Mouse (Mus musculus): ENCODE measurements around the gene Arpc5l. TPM values are rescaled to one million over a fixed set of nuclear protein-coding genes. Genes with fewer than 3 reads are reported as not detected.
A peak's percentile ranks its signal among the peaks of the same experiment; 100 is the strongest.
"Not testable (repeated sequence)": the region's sequence is repeated elsewhere in the genome, so short reads cannot be mapped to it uniquely, and the experiment has no call there.

Arpc5l gene
- total RNA-seq, 2 experiments from 2014 or later: 85.7 to 95.2 TPM

DNA sequence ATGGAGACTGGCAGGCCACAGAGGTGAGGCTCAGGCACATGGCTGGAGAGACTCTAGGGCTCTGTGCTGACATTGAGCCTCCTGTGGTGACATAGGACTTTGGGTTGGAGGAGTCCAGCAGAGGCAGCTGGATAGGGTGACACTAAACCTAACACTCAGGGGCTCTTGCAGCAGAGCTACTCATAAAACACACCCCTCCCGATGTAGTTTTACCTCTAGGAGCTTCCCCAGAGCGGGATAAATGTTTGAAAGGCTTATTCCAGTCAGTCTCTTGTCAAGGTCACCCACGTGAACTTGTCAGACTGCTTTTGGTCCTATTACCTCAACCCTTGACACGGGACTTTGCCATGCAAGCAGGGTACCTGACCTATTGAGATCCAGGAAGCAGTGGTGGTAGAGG, 5.8 kb upstream of the Arpc5l start:
- DNase-seq (ENCODE audit: low spot score in 2 of 2): no peak

- no peak for DNase-seq (ENCODE audit: low spot score in 2 of 2)
Observed at GRCm38 (mm10) chr2:38999910-39000586, 5.1 kb upstream of the Arpc5l start.

DNA sequence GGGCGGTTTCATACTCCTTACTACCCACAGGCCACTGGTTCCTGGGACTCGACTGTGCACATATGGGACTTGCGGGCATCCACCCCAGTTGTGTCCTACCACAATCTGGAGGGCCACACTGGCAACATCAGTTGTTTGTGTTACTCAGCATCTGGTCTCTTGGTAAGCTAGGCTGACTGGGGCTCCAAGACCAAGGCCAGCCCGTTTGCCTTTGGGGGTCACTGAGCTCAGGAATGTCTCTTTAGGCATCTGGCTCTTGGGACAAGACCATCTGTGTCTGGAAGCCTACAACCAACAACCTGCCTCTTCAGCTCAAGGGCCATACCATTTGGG, 4.6 kb upstream of the Arpc5l start:
- no peak for DNase-seq (ENCODE audit: low spot score in 2 of 2)

- no peak for DNase-seq (ENCODE audit: low spot score in 2 of 2)
Observed at GRCm38 (mm10) chr2:39001866-39002265, 3.3 kb upstream of the Arpc5l start.

- no peak for DNase-seq (ENCODE audit: low spot score in 2 of 2)
Observed at GRCm38 (mm10) chr2:39003106-39003505, 2.0 kb upstream of the Arpc5l start.

DNA sequence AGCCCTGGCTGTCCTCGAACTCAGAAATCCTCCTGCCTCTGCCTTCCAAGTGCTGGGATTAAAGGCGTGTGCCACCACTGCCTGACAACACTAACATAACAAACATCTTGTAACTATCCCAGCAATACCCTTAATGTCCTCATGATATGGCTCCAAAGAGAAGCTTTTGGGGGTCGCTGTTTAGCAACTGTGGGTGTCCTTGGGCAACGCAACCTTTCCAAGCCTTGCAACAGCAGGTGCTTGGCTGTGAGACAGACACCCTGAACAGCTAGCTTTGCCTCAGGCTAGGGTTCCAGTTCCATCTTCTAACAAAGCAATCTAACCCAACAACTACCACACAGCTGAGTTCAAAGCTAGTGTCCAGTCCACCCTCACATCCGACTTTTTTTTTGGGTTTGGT, 1.6 kb upstream of the Arpc5l start:
- no peak for DNase-seq (ENCODE audit: low spot score in 2 of 2)

- no peak for DNase-seq (ENCODE audit: low spot score in 2 of 2)
Observed at GRCm38 (mm10) chr2:39004372-39004771, 776 bp upstream of the Arpc5l start.

DNA sequence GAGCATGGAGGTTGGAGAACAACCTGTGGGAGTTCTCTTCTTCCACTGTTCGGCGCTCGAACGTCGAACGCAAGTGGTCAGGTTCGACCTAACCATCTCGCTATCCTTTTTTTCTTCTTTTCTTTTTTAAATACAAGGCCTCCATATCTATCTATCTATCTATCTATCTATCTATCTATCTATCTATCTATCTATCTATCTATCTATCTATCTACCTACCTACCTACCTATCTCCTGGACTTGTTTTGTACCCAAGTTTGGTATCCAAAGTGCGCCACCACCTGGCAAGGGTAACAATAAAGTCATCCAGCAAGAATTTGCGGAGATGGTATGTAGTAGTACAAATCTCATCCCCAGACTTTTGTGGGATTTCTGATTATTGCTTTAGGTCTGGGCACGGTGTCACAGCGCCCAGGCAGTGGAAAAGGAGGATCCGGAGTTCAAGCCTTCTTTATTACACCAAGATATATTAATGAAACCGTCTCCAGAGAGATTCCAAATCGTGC, 479 bp downstream of the Arpc5l start, which contains the start of gene Rpl35:
Gene Rpl35, minus strand, starts transcription at position 51 of the 506 bp plus-strand sequence.
- DNase-seq (ENCODE audit: low spot score in 2 of 2): no peak

GRCm38 (mm10) chr2:39006149-39006730, 1.1 kb downstream of the Arpc5l start:
- no peak for DNase-seq (ENCODE audit: low spot score in 2 of 2)

- DNase-seq (ENCODE audit: low spot score in 2 of 2): peak; percentile 92 to 94
Observed at GRCm38 (mm10) chr2:39007865-39008264, 2.7 kb downstream of the Arpc5l start.

DNA sequence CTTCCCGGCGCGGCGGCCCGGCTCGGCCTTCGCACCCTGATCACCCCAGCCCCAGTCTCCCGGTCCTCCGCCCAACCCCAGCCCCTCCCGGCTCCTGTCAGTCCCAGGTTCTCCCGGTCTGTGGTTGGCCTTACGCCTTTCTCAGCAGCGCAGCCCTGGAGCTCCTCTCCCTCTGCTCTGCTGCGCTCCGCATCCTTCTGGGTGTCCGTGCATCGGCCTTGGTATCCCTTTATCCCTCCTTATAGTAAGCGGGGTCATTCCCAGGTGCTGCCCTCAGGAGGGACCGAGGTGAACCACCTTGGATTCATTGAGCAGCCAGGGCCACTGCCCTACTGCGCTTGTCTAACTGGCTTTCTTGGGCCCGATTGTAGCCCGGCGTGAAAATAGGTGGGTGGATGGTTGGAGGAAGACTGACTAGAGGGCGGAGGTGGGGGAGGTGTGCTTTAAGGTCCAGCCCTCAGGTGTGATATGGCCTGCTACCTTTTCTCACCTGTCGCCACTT, 3.3 kb downstream of the Arpc5l start:
- no peak for DNase-seq (ENCODE audit: low spot score in 2 of 2)

- DNase-seq (ENCODE audit: low spot score in 2 of 2): no peak
Observed at GRCm38 (mm10) chr2:39008954-39009365, 3.8 kb downstream of the Arpc5l start.

DNA sequence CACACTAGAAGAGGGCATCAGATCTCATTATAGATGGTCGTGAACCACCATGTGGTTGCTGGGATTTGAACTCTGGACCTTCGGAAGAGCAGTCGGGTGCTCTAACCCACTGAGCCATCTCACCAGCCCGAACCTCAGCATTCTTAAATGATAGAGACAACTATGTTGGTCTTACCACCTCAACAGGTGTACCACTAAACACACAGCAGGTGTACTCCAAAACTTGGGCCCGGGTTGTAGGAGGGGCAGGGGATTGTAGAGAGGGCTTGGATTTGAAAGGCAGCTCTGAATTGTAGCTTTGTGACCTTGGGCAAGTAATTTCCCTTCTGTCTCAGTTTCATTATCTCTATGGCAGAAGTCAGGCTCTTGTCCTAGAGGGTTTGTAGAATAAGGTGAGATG, 5.0 kb downstream of the Arpc5l start:
- not testable (repeated sequence) for DNase-seq (ENCODE audit: low spot score in 2 of 2)

DNA sequence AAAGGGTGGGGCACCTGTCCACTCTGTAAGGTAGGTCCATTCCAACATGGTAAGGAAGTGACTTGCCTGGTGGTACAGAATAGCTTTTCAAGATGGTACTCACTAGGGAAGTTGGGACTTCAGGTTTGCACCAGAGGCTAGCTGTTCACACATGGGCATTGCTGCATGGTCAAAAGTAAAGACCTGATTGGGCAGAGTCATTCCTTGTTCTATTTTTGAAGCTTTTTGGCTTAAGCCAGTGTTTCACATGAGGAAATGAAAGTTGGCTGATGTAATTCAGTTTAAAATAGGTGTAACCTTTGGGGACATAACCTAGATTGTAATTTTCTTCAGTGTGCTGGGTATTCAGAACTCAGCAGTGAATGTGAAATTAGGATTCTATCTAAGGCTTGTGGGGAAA, 6.1 kb downstream of the Arpc5l start:
- DNase-seq (ENCODE audit: low spot score in 2 of 2): no peak

- no peak for DNase-seq (ENCODE audit: low spot score in 2 of 2)
Observed at GRCm38 (mm10) chr2:39011971-39012370, 6.8 kb downstream of the Arpc5l start.

DNA sequence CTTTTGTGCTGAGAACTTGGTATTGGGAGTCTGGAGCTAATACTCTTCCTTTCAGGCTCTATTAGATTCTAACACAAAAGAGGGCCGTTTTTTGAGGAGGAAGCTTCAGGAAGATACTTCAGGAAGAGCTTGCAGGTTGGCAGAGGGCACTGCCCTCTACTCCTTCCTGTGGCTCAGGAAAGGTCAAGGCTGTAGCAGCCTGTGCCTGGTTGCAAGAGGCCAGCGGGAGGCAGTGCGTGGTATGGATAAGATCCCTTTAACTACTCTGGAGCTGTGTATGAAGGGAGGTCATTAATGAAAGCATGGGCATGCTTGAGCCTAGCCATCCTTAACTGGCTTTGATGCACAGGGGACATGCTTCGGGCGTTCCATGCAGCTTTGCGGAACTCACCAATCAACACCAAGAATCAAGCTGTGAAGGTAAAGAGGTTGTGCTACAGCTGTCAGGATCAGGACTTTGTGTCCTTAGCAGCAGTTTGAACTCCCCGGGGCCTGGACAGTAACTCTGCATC, 7.7 kb downstream of the Arpc5l start:
- no peak for DNase-seq (ENCODE audit: low spot score in 2 of 2)

DNA sequence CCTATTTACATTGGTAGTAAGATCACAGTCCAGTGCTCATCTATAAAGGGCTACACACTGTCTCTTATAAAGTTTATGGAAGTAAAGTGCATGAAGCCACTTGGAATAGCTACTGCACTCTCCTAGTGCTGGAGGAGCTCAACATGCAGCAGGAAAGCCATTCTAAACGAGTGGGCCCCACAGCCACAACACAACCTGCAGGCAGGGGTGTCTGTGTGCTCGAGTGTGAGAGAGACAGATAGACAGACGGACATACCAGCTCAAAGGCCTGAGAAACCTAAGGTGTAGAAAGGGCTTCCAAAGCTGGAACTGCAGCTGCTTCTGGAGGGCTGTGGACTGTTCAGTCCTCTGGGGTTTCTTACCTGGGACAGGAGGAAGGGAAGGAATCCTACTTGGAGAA, 11.4 kb downstream of the Arpc5l start:
- no peak for DNase-seq (ENCODE audit: low spot score in 2 of 2)

DNA sequence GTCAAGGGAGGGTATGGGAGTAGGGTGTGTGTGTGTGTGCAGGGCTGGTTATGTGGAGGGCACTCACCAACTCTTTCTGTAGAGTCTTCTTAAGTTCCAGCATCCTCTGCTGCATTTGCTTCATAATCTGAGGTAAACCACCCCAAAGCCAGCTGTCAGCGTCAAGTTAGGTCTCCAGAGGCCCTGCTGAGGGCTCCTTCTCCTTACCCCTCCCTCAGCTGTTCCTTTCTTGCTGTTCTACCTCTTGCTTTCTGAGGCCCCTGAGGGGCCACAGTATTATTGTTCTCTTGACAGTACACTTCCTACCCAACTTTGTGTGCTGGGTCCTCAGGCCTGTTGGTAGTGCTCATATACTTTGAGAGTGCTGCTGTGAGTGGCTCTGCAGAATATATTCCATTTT, 14.9 kb downstream of the Arpc5l start:
- DNase-seq (ENCODE audit: low spot score in 2 of 2): no peak

- peak in 1 of 2 experiments; percentile 39 for DNase-seq (ENCODE audit: low spot score in 2 of 2)
Observed at GRCm38 (mm10) chr2:39031611-39032010, 26.5 kb downstream of the Arpc5l start.

- no peak for DNase-seq (ENCODE audit: low spot score in 2 of 2)
Observed at GRCm38 (mm10) chr2:39040215-39040614, 35.1 kb downstream of the Arpc5l start.

- no peak for DNase-seq (ENCODE audit: low spot score in 2 of 2)
Observed at GRCm38 (mm10) chr2:39048515-39048914, 43.4 kb downstream of the Arpc5l start.

DNA sequence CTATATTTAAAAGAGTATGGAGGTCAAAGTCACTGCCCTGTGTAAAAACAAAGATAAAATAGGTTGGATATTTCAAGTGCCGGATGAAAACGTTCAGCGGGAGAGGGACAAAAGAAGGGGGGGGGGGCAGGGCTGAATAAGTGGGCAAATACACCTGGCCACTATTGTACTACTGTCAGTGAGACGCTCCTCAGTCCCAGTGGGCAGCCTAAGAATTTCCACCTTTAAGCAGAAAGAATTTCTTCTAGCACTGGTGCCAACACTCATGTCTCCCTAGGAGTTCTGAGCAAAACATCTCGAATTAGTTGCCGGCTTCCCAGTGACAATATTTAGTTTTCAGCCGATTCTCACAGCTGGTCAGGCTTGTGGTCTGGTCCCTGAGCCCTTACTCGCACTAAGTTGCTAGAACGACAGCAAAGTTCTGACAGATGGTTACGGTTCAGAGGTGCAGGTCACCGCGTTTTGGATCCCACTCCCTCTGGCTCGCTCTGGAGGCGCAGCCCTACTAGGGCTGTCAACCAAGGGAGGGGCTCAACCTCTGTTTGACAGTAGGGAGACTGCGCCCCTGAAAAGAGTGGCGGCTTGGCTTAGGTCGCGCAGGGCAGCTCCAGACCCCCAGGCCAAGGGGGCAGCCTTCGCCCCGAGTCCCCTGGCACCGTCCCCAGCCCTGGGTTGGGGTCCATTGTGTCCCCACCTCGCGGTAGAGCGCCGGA, 59.7 kb downstream of the Arpc5l start:
- DNase-seq (ENCODE audit: low spot score in 2 of 2): no peak
